Mouse (Mus musculus): ENCODE measurements around the gene Rp9. TPM values are rescaled to one million over a fixed set of nuclear protein-coding genes. Genes with fewer than 3 reads are reported as not detected.

The Rp9 gene
- polyA plus RNA-seq (2015; fragmentation: Nextera tagmentation; extraction: Ambion mirVana), result 25.1 and 25.3 TPM in 2 replicates

DNA sequence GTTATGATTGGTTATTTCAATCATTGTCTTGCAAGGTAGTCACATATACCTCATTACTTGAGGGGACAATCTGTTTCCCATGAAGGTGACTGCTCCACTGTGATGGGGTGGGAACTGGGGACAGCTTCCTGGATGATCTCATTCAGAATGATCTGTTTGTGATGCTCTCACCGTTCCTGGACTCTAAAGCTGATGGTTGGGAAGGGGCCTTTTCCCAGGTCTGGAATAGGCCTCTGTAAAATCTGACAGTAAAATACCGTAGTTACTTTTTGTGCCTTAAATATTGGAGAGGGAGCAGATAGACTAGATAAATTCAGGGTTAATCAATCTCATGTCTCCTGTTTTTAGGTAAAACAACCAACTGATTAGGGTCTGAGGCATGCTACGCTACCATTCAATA lies at the start of gene Rp9:
TSS of gene Rp9 (minus strand) at position 101 of the 400 bp plus-strand sequence.
- H3K4me3 ChIP-seq (ENCODE audit: low read depth, low read length), result peak within 1 kb of the TSS; percentile 89
- peak within 1 kb of the TSS; percentile 33; the same call in 1 of the 2 replicates for H3K27ac ChIP-seq (ENCODE audit: low read length)
- no peak for ATAC-seq (ENCODE audit: low read depth)
- H3K9me3 ChIP-seq (replicated peaks; ENCODE audit: control insufficient read depth, low read length), result no peaks in the 10 kb centered on the region
- 78% methylated on average over 3 of the region's 3 CpGs for WGBS (ENCODE audit: insufficient replicate concordance)
- H3K9ac ChIP-seq (ENCODE audit: low read depth, low read length), result peak within 1 kb of the TSS; percentile 61
- peaks cover 10% of the 10 kb centered on the region for H3K4me1 ChIP-seq (ENCODE audit: control insufficient read depth, low read depth, low read length)
- H3K36me3 ChIP-seq (ENCODE audit: control insufficient read depth, insufficient read depth), result 0 out of 2 replicates have a peak, but pooled peaks cover 2% of the 10 kb centered on the region
- no peaks in the 10 kb centered on the region for H3K27me3 ChIP-seq (ENCODE audit: control insufficient read depth, insufficient read depth, low read depth, low read length)
- H3K4me2 ChIP-seq (ENCODE audit: low read depth, low read length), result peak within 1 kb of the TSS; percentile 97

GRCm38 (mm10) chr9:22518394-22519041 lies 49.0 kb upstream of the Rp9 start:
- Histone ChIP-seq H3K36me3 (ENCODE audit: control insufficient read depth, insufficient read depth) (no peaks in the 10 kb centered on the region), H3K9ac (ENCODE audit: low read depth, low read length) (no peak overlapping the region), H3K4me2 (ENCODE audit: low read depth, low read length) (no peak overlapping the region), H3K4me3 (ENCODE audit: low read depth, low read length) (no peak overlapping the region), H3K27me3 (ENCODE audit: control insufficient read depth, insufficient read depth, low read depth, low read length) (no peaks in the 10 kb centered on the region), H3K4me1 (ENCODE audit: control insufficient read depth, low read depth, low read length) (no peaks in the 10 kb centered on the region), H3K27ac (ENCODE audit: low read length) (no peak overlapping the region), H3K9me3 (replicated peaks; ENCODE audit: control insufficient read depth, low read length) (no peaks in the 10 kb centered on the region)
- 80% methylated on average over 3 of the region's 3 CpGs for WGBS (ENCODE audit: insufficient replicate concordance)
- ATAC-seq (ENCODE audit: low read depth), result no peak

GRCm38 (mm10) chr9:22515076-22515475 lies 45.5 kb upstream of the Rp9 start:
- ATAC-seq (ENCODE audit: low read depth), result no peak

GRCm38 (mm10) chr9:22505574-22505973 lies 36.0 kb upstream of the Rp9 start:
- no peak overlapping the region for H3K4me2 ChIP-seq (ENCODE audit: low read depth, low read length)
- H3K27ac ChIP-seq (ENCODE audit: low read length), result no peak overlapping the region
- H3K27me3 ChIP-seq (ENCODE audit: control insufficient read depth, insufficient read depth, low read depth, low read length), result no peaks in the 10 kb centered on the region
- H3K4me1 ChIP-seq (ENCODE audit: control insufficient read depth, low read depth, low read length), result no peaks in the 10 kb centered on the region
- no peaks in the 10 kb centered on the region for H3K36me3 ChIP-seq (ENCODE audit: control insufficient read depth, insufficient read depth)
- H3K4me3 ChIP-seq (ENCODE audit: low read depth, low read length), result no peak overlapping the region
- no peak overlapping the region for H3K9ac ChIP-seq (ENCODE audit: low read depth, low read length)
- 35% methylated on average over 2 of the region's 2 CpGs for WGBS (ENCODE audit: insufficient replicate concordance)
- no peaks in the 10 kb centered on the region for H3K9me3 ChIP-seq (replicated peaks; ENCODE audit: control insufficient read depth, low read length)
- no peak for ATAC-seq (ENCODE audit: low read depth)

More at GRCm38 (mm10) chr9:22515076-22515475, 45.5 kb upstream of the Rp9 start:
- Histone ChIP-seq H3K4me2 (ENCODE audit: low read depth, low read length) (no peak overlapping the region), H3K9me3 (replicated peaks; ENCODE audit: control insufficient read depth, low read length) (no peaks in the 10 kb centered on the region), H3K4me3 (ENCODE audit: low read depth, low read length) (no peak overlapping the region), H3K27ac (ENCODE audit: low read length) (no peak overlapping the region), H3K27me3 (ENCODE audit: control insufficient read depth, insufficient read depth, low read depth, low read length) (no peaks in the 10 kb centered on the region), H3K36me3 (ENCODE audit: control insufficient read depth, insufficient read depth) (no peaks in the 10 kb centered on the region), H3K4me1 (ENCODE audit: control insufficient read depth, low read depth, low read length) (no peaks in the 10 kb centered on the region), H3K9ac (ENCODE audit: low read depth, low read length) (no peak overlapping the region)
- WGBS (ENCODE audit: insufficient replicate concordance), result 57% methylated on average over 4 of the region's 4 CpGs

DNA sequence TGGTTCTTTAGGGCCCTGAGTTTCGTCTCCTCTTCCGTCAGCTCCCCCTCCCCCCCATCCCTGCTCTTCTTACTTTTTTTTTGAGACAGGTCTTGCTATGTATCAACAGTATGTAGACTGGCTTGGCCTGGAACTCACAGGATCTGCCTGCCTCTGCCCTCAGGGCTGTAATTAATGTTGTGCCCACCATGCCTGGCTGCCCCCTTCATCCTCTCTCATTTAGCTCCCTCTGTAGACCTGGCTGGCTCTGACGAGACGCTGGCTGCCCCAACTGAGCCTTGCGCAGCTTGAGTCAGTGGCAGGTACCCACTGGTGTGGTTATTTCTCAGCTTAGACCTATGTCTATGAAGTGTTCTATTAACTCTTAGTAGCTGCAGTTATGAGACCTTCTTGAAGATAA lies 34.0 kb upstream of the Rp9 start:
- WGBS (ENCODE audit: insufficient replicate concordance), result 77% methylated on average over 5 of the region's 5 CpGs
- Histone ChIP-seq H3K4me1 (ENCODE audit: control insufficient read depth, low read depth, low read length) (no peaks in the 10 kb centered on the region), H3K36me3 (ENCODE audit: control insufficient read depth, insufficient read depth) (no peaks in the 10 kb centered on the region), H3K4me3 (ENCODE audit: low read depth, low read length) (no peak overlapping the region), H3K9me3 (replicated peaks; ENCODE audit: control insufficient read depth, low read length) (no peaks in the 10 kb centered on the region), H3K27me3 (ENCODE audit: control insufficient read depth, insufficient read depth, low read depth, low read length) (no peaks in the 10 kb centered on the region), H3K9ac (ENCODE audit: low read depth, low read length) (no peak overlapping the region), H3K27ac (ENCODE audit: low read length) (no peak overlapping the region), H3K4me2 (ENCODE audit: low read depth, low read length) (no peak overlapping the region)
- ATAC-seq (ENCODE audit: low read depth), result no peak

GRCm38 (mm10) chr9:22502972-22503371 lies 33.4 kb upstream of the Rp9 start:
- H3K27ac ChIP-seq (ENCODE audit: low read length), result no peak overlapping the region
- no peak for ATAC-seq (ENCODE audit: low read depth)
- H3K4me1 ChIP-seq (ENCODE audit: control insufficient read depth, low read depth, low read length), result no peaks in the 10 kb centered on the region
- H3K27me3 ChIP-seq (ENCODE audit: control insufficient read depth, insufficient read depth, low read depth, low read length), result no peaks in the 10 kb centered on the region
- H3K9ac ChIP-seq (ENCODE audit: low read depth, low read length), result no peak overlapping the region
- no peak overlapping the region for H3K4me3 ChIP-seq (ENCODE audit: low read depth, low read length)
- no peaks in the 10 kb centered on the region for H3K9me3 ChIP-seq (replicated peaks; ENCODE audit: control insufficient read depth, low read length)
- H3K36me3 ChIP-seq (ENCODE audit: control insufficient read depth, insufficient read depth), result no peaks in the 10 kb centered on the region
- H3K4me2 ChIP-seq (ENCODE audit: low read depth, low read length), result no peak overlapping the region
- 85% methylated on average over 2 of the region's 2 CpGs for WGBS (ENCODE audit: insufficient replicate concordance)

- H3K4me2 ChIP-seq (ENCODE audit: low read depth, low read length), result no peak overlapping the region
- H3K9me3 ChIP-seq (replicated peaks; ENCODE audit: control insufficient read depth, low read length), result no peaks in the 10 kb centered on the region
- no peak overlapping the region for H3K27ac ChIP-seq (ENCODE audit: low read length)
- no peak for ATAC-seq (ENCODE audit: low read depth)
- no peak overlapping the region for H3K9ac ChIP-seq (ENCODE audit: low read depth, low read length)
- no peaks in the 10 kb centered on the region for H3K36me3 ChIP-seq (ENCODE audit: control insufficient read depth, insufficient read depth)
- H3K27me3 ChIP-seq (ENCODE audit: control insufficient read depth, insufficient read depth, low read depth, low read length), result no peaks in the 10 kb centered on the region
- no peak overlapping the region for H3K4me3 ChIP-seq (ENCODE audit: low read depth, low read length)
- H3K4me1 ChIP-seq (ENCODE audit: control insufficient read depth, low read depth, low read length), result no peaks in the 10 kb centered on the region
- WGBS (ENCODE audit: insufficient replicate concordance), result 66% methylated on average over 6 of the region's 6 CpGs
These were observed 27.7 kb upstream of the Rp9 start for GRCm38 (mm10) chr9:22497021-22497767.

DNA sequence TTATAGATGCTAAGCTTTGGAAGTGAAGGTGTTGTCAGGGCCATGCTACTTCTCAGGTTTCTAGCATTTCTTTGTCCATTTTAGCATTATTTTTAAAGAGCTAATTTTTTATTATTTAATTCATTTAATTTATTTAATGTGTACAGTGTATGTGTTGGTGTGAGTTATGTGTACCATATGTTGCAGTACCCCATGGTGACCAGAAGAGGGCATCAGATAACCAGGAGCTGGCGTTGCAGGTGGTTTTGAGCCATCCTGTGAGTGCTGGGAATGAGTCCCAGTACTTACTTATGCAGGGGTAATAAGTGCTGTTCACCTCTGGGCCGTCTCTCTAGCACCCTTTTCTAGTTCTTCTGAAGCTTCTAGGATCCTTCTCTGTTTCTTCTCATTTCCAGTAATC lies 25.6 kb upstream of the Rp9 start:
- 56% methylated on average over 2 of the region's 2 CpGs for WGBS (ENCODE audit: insufficient replicate concordance)
- no peak overlapping the region for H3K9ac ChIP-seq (ENCODE audit: low read depth, low read length)
- no peak overlapping the region for H3K4me2 ChIP-seq (ENCODE audit: low read depth, low read length)
- no peaks in the 10 kb centered on the region for H3K4me1 ChIP-seq (ENCODE audit: control insufficient read depth, low read depth, low read length)
- no peaks in the 10 kb centered on the region for H3K36me3 ChIP-seq (ENCODE audit: control insufficient read depth, insufficient read depth)
- H3K27ac ChIP-seq (ENCODE audit: low read length), result no peak overlapping the region
- no peak overlapping the region for H3K4me3 ChIP-seq (ENCODE audit: low read depth, low read length)
- H3K9me3 ChIP-seq (replicated peaks; ENCODE audit: control insufficient read depth, low read length), result no peaks in the 10 kb centered on the region
- no peaks in the 10 kb centered on the region for H3K27me3 ChIP-seq (ENCODE audit: control insufficient read depth, insufficient read depth, low read depth, low read length)
- ATAC-seq (ENCODE audit: low read depth), result no peak

DNA sequence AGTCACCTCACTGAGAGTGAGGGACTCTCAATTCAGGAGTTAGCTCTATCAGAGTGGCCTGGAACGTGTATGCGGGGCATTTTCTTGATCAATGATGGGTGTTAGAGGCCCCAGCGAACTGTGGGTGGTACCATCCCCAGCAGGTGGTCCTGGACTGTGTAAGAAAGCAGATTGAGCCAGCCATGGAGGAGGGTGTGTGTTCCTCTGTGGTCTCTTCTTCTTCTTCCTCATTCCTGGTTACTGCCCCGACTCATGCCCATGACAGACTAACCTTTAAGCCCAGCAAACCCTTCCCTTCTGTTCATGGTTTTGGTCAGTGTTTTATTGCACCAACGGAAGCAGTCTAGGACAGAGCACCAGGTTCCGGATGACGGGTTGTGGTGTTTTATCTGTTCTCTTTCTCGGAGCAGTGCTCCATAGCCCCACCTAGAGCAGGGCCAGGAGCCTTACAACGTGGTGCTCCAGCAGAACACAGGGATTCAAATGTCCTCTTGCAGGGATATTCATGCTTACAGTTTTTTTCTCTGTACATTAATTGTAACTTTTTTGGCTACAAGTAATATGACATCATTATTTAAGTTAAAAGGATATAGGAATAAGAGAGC lies 24.8 kb upstream of the Rp9 start:
- Histone ChIP-seq H3K9me3 (replicated peaks; ENCODE audit: control insufficient read depth, low read length) (no peaks in the 10 kb centered on the region), H3K36me3 (ENCODE audit: control insufficient read depth, insufficient read depth) (no peaks in the 10 kb centered on the region), H3K4me1 (ENCODE audit: control insufficient read depth, low read depth, low read length) (no peaks in the 10 kb centered on the region), H3K27me3 (ENCODE audit: control insufficient read depth, insufficient read depth, low read depth, low read length) (no peaks in the 10 kb centered on the region), H3K9ac (ENCODE audit: low read depth, low read length) (no peak overlapping the region), H3K27ac (ENCODE audit: low read length) (no peak overlapping the region), H3K4me3 (ENCODE audit: low read depth, low read length) (no peak overlapping the region), H3K4me2 (ENCODE audit: low read depth, low read length) (no peak overlapping the region)
- ATAC-seq (ENCODE audit: low read depth), result no peak
- WGBS (ENCODE audit: insufficient replicate concordance), result 62% methylated on average over 9 of the region's 9 CpGs

Data from liver, embryonic 16.5 days (tissue).